Mouse (Mus musculus) adrenal gland, postnatal 10 days (tissue): Measurements from ENCODE around the gene Slc25a51. TPM values are rescaled to one million over a fixed set of nuclear protein-coding genes. Genes with fewer than 3 reads are reported as not detected.

ENCODE experiments used
- DNase-seq: peaks from one replicate; pipeline ENCODE4 v3.0.0; 2021; ENCODE audit warnings: mixed read lengths
- long read RNA-seq, 2 experiments: library from polyadenylated mRNA; stranded (forward); transcript quantifications; one replicate each; pipeline ENCODE4 v2.0.0; 2021
- total RNA-seq, 2 experiments: library from RNA; stranded (reverse); gene quantifications; 2 replicates each; pipeline ENCODE4 v1.2.3; 2021

Slc25a51 gene
- total RNA-seq: 100 to 1,000 TPM; 360 to 448 TPM
- long read RNA-seq, experiment 1, full-length matches to known transcripts: 195 of 218 reads
- long read RNA-seq, experiment 1, partial matches to known transcripts: 0 of 218 reads
- long read RNA-seq, experiment 1, other reads (novel, unspliced or antisense): 23 of 218 reads
- long read RNA-seq, experiment 2, full-length matches to known transcripts: 159 of 178 reads
- long read RNA-seq, experiment 2, partial matches to known transcripts: 0 of 178 reads
- long read RNA-seq, experiment 2, other reads (novel, unspliced or antisense): 19 of 178 reads

GRCm38 (mm10) chr4:45408427-45409132 lies at the start of gene Slc25a51:
Gene Slc25a51, minus strand, starts transcription at chr4:45408766.
- peak; percentile 94 for DNase-seq

DNA sequence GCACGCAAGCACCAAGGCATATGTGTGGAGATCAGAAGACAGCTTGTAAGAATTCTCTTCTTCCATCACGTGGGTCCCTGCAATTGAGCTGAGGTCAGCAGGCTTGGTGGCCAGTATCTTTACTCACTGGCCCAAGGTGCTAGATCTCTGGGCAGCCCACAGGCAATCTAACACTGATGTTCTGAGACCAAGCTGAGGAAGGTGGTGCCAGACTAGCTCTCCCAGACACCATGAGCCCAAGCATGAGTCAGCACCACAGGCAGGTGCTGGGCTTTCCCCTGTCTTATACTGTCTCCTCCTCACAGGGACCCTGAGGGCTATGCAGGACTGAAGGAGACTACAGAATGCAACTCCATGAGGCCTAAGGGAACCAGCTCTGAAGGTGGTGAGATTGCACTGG lies 49.0 kb upstream of the Slc25a51 start:
- DNase-seq: no peak

DNA sequence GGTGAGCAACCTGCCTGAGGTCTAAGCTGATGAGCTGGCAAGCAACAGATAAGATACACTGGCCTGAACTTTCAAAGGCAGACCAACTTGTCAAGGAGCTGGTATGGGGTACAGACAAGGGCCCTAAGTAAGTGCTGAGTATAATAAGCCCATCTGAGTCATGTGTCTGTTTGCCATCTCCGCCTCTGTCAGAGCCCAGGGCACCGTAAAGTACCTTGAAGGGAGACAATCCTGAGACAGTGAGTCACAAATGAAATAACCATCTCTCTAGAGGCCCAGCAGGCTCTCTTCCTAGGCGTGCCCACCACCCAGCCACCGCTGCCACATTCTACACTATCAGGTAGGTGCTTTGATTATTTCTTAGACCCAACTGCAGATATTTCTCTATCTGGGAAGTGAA lies 46.4 kb upstream of the Slc25a51 start:
- DNase-seq: no peak

GRCm38 (mm10) chr4:45453271-45453851 lies 44.8 kb upstream of the Slc25a51 start:
- peak; percentile 59 for DNase-seq

DNA sequence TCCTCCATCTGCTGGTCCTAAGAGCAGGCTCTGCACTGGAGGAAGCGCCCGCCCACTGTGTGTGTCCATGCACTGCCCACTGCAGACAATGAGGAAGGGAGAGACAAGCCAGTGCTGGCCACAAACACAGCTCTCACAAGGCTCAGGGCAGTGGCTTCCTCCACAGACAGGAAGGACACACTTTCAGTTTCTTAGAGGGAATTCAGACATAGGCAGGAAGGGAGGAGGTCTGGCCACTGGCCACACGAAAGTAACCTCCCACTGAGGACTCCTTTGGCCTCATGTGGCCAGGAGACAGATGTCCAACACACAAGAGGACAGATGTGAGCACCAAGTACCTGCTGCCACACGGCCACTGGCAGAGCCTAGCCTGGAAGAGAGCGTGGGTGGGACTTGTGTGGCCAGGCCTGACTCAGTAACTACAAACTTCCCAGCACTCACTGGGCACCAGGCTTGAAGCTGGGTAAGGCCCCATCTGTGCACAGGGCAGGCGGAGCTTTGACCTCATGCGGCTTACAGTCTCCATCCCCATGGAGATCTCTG lies 44.1 kb upstream of the Slc25a51 start:
- DNase-seq: peak; percentile 48

DNA sequence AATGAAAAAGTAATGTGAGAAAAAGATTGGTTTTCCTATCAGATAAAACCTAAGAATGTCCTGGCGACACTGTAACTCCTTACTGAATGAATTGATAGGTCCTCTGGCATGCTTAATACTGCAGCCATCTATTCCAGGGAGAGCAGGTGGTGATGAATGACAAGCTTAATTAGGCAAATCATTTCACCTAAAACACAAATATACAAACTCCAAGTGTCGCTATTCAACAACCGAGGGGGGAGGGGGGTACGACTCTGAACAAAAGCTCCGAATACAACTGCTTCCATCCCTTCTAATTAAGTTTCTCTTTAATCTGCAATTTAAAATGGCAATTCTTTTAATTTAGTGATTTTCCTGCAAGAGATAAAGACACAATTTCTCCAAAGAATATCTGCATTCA lies 40.4 kb upstream of the Slc25a51 start:
- DNase-seq: no peak

DNA sequence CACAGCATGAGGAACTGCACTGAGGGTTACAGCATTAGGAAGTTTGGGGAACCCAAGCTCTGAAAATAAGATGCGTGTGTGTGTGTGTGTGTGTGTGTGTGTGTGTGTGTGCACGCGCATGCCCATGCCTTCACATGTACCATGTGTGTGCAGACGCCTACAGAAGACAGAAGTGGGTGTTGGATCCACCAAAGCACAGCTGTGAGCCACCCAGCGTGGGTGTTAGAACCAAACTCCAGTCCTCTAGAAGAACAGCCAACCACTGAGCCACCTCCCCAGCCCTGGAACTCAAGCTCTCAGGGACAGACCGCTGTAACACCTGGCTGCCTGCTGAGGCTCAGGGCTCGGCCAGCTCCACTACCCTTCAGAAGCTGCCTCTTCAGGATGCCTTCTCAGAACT lies 39.9 kb upstream of the Slc25a51 start:
- no peak for DNase-seq

DNA sequence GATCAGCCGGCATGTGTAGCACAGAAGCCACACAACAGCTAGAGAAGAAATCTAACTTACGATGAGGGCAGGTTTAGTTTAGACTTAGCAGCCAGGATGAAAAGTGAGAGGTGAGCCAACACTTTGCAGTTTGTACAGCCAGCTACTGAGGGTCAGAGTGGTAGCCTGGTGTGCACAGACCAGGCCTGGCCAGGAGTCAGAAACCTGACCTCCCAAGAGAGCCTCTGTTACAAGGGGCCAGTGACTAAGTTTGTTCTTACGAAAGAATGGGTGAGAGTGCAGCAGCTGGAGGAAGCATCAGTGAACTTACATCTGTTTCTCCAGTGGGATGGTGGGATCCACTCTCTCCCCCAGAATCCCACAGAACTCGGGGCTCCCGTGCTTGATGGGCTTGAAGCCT lies 38.6 kb upstream of the Slc25a51 start:
- peak; percentile 78 for DNase-seq

DNA sequence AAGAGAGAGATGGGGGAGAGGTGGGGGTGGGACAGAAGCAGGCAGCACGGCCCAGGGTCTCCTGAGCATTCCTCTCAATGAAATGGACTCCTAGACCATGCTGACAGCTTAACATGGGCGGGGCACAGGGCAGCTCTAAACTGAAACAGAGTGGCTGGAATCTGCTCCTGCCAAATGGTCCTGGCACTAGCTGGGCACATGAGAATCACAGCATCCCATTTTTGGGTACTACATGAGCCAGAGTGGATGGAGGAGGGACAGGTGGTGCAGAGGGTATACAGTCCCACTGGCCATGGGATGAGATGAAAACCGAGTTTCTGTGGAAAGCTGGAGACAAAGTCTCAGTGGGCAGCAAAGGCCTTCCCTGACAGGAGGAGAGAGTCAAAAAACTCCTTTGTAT lies 36.7 kb upstream of the Slc25a51 start:
- DNase-seq: no peak

GRCm38 (mm10) chr4:45444813-45445212 lies 36.2 kb upstream of the Slc25a51 start:
- DNase-seq: no peak

DNA sequence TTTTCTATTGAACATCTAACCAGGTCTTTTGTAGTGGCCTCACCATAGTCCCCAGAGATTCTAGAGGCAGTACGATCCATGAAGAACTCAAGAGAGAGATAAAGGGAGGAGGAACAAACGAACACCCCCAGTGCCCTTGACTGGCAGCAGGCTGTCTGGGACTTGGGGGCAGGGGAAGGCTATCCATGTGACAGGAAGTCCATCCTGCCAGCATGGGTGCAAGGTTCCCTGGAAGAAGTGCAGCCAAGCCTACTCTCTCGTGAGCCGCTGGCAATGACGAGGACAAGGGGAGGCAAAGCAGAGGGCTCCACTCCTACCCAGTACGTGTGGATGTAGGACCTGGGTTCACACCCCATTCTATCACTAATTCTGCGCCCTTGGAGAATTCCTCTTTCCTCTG lies 35.1 kb upstream of the Slc25a51 start:
- peak; percentile 49 for DNase-seq

DNA sequence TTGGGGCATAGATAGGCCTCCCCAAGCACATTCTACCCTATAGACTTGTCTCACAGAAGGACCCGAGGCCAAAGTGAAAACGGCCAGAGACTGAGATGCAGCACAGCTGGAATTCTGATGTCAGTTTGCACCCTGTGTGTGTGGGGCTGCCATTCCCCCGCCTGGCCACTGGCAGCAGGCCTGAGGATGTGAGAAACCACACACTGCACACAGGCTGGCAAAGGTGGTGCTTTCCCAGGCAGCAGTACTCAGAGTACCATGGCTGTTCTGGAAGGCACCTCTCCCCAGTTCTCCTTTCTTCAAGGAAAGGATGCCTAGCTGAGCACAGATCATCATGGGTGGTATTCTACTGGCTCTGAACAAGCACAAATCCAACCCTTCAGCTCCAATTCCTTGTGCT lies 33.7 kb upstream of the Slc25a51 start:
- no peak for DNase-seq

GRCm38 (mm10) chr4:45441778-45442177 lies 33.2 kb upstream of the Slc25a51 start:
- no peak for DNase-seq

DNA sequence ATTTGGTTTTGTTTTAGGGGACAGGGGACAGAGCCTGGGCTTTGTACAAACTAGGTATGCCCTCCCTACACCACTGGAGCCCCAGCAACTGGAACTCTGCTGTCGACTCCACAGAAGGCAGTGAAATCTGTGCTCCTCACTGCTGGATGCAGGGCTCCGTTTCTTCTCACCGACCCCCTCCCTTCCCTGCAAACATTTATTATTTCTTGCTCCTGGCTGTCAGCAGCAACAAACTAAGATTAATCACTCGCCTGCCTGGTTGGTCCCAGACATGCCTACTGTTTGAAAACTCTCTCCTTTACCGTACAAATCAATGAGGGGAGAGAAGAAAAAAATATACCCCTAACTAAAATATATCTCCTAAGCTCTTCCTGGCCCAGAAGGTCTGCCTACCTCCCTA lies 30.7 kb upstream of the Slc25a51 start:
- DNase-seq: no peak

- DNase-seq: no peak
These were observed 28.4 kb upstream of the Slc25a51 start for GRCm38 (mm10) chr4:45437010-45437409.

GRCm38 (mm10) chr4:45436383-45436913 lies 27.9 kb upstream of the Slc25a51 start:
- DNase-seq: no peak

DNA sequence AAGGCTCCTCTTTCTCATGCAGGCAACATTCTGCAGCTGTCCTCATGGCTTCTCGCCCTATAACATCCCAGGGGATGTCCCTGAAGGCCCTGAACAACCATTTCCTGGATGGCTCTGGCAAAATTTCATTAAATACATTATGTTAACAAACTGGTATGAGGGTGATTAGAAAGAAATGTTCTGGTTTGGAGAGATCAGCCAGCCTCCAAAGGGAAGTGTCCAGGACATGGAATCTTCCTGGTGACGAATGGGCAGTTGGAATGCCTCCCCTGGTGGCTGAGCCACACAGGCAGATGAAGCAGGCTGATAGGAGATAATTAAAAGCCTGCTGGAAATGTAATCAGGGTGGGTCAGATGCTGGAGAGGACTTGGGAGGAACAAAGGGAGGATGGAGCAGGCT lies 27.3 kb upstream of the Slc25a51 start:
- no peak for DNase-seq

- DNase-seq: no peak
These were observed 26.1 kb upstream of the Slc25a51 start for GRCm38 (mm10) chr4:45434681-45435080.

DNA sequence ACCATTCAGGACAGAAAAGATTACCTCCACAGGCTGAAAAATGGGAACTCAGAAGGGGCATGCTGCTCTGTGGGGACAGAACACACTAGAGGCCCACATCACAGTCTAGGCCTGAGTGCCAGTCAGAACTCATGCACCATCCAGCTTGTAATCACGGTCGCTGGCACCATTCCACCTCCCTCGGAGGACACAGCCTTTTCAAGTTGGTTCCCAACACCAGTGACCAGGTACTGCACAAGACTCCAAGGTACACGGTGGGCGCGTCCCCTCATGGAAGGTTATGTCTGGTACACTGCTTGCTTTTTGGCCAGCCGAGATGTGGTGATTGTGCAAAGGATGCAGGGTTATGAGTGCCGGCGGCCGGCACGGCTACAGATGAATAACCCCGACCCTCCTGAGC lies 25.5 kb upstream of the Slc25a51 start:
- DNase-seq: no peak

GRCm38 (mm10) chr4:45431806-45432205 lies 23.2 kb upstream of the Slc25a51 start:
- DNase-seq: no peak

DNA sequence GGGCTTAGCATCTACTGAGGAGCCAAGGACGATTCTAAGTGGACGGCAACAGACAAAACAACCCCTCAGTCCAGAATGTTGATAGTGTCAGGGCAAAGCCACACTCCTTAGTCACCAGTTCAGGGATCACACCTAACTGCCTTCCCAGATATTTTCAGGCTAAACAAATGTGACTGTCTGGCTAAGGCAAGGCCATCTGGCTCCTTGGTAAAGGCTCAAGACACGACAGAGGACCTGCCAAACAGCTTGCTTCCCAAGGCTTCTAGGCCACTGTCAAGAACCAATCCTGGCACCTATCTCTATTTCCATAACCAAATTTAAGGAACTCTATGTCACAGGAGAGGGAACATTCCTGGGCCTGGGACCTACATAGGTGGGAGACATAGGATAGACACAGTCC lies 22.8 kb upstream of the Slc25a51 start:
- no peak for DNase-seq

DNA sequence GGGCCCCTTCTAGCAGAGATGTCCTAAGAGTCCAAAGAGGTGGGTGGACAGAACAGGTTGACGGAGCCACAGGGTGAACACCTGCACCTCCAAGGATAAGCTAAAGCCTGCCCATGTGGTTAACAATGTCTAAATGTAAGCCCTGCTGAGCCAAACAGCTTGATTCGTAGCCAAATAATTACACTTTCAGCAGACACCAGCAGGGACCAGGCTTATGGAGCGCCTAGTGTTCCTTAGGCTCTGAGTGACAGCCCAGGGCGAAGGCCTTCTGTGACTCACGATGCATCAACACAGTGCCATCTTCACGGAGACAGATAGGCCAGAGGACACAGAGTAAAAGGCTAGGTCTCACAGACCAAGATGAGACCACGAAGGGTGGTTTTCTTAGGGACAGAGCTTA lies 20.9 kb upstream of the Slc25a51 start:
- DNase-seq: no peak
